Mouse (Mus musculus) neural tube, embryonic 15.5 days (tissue): Measurements from ENCODE around the gene Vax2. TPM values are rescaled to one million over a fixed set of nuclear protein-coding genes. Genes with fewer than 3 reads are reported as not detected.
A peak's percentile ranks its signal among the peaks of the same experiment; 100 is the strongest.

Source experiments
- ATAC-seq: fragments of 200-750 bp; cut with Nextera tagmentation; 2 replicates; pipeline ENCODE4 v1.8.0; 2017; ENCODE audit warnings: mild to moderate bottlenecking, moderate TSS enrichment, moderate library complexity; ENCODE audit not compliant: low FRiP score
- H3K27ac ChIP-seq: fragments of 300-500 bp; sonication (generic); replicated peaks from 2 replicates; pipeline ENCODE4 v1.5.1; 2015; ENCODE audit warnings: mild to moderate bottlenecking, inconsistent platforms
- H3K27me3 ChIP-seq: fragments of 300-500 bp; sonication (generic); replicated peaks from 2 replicates; pipeline ENCODE4 v1.6.1; 2015; ENCODE audit warnings: inconsistent platforms
- H3K36me3 ChIP-seq: fragments of 300-500 bp; sonication (generic); 2 replicates; pipeline ENCODE4 v1.6.1; 2015; ENCODE audit warnings: inconsistent platforms
- H3K4me1 ChIP-seq: fragments of 300-500 bp; sonication (generic); 2 replicates; pipeline ENCODE4 v1.6.1; 2015; ENCODE audit warnings: inconsistent platforms
- H3K4me2 ChIP-seq: fragments of 300-500 bp; sonication (generic); 2 replicates; pipeline ENCODE4 v1.6.1; 2015; ENCODE audit warnings: inconsistent platforms, mild to moderate bottlenecking, moderate library complexity
- H3K4me3 ChIP-seq: fragments of 300-500 bp; sonication (generic); replicated peaks from 2 replicates; pipeline ENCODE4 v1.5.1; 2015; ENCODE audit warnings: mild to moderate bottlenecking, inconsistent platforms
- H3K9ac ChIP-seq: fragments of 300-500 bp; sonication (generic); replicated peaks from 2 replicates; pipeline ENCODE4 v1.6.1; 2015; ENCODE audit warnings: mild to moderate bottlenecking, inconsistent platforms
- H3K9me3 ChIP-seq: fragments of 300-500 bp; sonication (generic); replicated peaks from 2 replicates; pipeline ENCODE4 v1.6.1; 2016; ENCODE audit warnings: inconsistent platforms
- WGBS: fragments of 180-500 bp; shearing (Covaris S2); methylation state at CpG from one replicate; pipeline ENCODE4 v1.1.7; 2015; ENCODE audit warnings: mixed read lengths; 5-methylcytosine and 5-hydroxymethylcytosine counted together
- polyA plus RNA-seq: library from polyadenylated mRNA; unstranded; fragments of >200 nt; fragmentation: Nextera tagmentation; extraction: Ambion mirVana; gene quantifications from 2 replicates; pipeline ENCODE4 v1.2.1, GENCODE M21; 2015

The Vax2 gene
- polyA plus RNA-seq, result not detected in 2 replicates

- peak within 1 kb of the TSS; percentile 27 for H3K4me3 ChIP-seq
- peak; percentile 60; the same call in 1 of the 2 replicates for ATAC-seq
- WGBS, result under 1% methylated on average over 46 of the region's 46 CpGs
- H3K27me3 ChIP-seq, result peaks cover 98% of the 10 kb centered on the region
- H3K9me3 ChIP-seq, result no peaks in the 10 kb centered on the region
- no peaks in the 10 kb centered on the region for H3K36me3 ChIP-seq
- H3K4me1 ChIP-seq, result peaks cover 19% of the 10 kb centered on the region
- no peak within 1 kb of the TSS for H3K9ac ChIP-seq
- no peak within 1 kb of the TSS for H3K27ac ChIP-seq
- peak within 1 kb of the TSS; percentile 56 for H3K4me2 ChIP-seq
These were observed at the start of gene Vax2 for GRCm38 (mm10) chr6:83711067-83711675. Vax2 (plus strand) TSS chr6:83711264.

- Histone ChIP-seq H3K27ac (no peak overlapping the region), H3K27me3 (no peaks in the 10 kb centered on the region), H3K4me2 (no peak overlapping the region), H3K4me1 (no peaks in the 10 kb centered on the region), H3K4me3 (no peak overlapping the region), H3K36me3 (no peaks in the 10 kb centered on the region), H3K9me3 (no peaks in the 10 kb centered on the region), H3K9ac (no peak overlapping the region)
- 89% methylated on average over 2 of the region's 2 CpGs for WGBS
- no peak for ATAC-seq
These were observed 46.1 kb upstream of the Vax2 start for GRCm38 (mm10) chr6:83665009-83665408.

DNA sequence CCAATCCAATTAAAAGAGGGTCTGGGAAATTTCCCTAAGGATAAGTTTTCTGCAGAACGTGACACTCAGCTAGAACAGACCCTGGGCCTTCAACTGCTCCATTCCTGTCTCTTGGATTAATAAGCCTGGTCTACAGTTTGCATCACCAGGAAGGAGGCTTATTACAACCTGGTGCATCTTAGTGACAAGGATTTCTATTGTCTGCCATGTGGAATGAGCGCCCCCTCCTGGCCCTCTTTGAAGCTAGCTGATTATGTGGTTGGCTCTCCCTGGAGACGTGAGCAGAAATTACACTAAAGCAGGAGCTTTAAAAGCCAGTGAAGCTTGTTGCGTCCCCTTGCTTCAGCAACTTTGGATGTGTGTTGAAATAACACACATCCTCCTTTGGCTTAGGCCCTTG is 37.7 kb upstream of the Vax2 start:
- Histone ChIP-seq H3K4me2 (no peak overlapping the region), H3K36me3 (no peaks in the 10 kb centered on the region), H3K9me3 (no peaks in the 10 kb centered on the region), H3K27ac (no peak overlapping the region), H3K4me1 (no peaks in the 10 kb centered on the region; the same call in 1 of the 2 replicates), H3K9ac (no peak overlapping the region), H3K27me3 (peaks cover 14% of the 10 kb centered on the region), H3K4me3 (no peak overlapping the region)
- 6% methylated on average over 4 of the region's 4 CpGs for WGBS
- no peak for ATAC-seq

DNA sequence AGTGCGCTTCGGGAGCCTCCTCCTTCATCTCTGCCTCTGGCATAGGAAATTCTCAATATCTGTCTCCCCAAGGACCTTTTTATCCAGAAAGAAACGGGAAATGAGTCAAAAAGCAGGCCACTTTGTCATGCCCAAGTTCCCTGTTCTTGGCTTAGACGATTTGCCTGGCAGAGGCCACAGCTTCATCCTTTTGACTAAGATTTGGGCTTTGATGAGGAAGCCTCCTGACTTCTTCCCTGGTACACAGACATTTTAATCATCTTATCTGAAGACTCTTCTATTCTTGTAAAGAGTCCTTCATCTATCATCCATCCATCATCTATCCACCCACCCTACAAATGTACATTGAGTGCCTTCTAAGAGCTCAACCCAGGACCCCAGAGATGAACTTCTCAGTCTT is 33.3 kb upstream of the Vax2 start, which contains the start of gene Cd207:
Gene Cd207, minus strand, starts transcription at position 101 of the 400 bp plus-strand sequence.
- H3K36me3 ChIP-seq, result no peaks in the 10 kb centered on the region
- H3K27me3 ChIP-seq, result peaks cover 20% of the 10 kb centered on the region
- no peaks in the 10 kb centered on the region; the same call in 1 of the 2 replicates for H3K4me1 ChIP-seq
- H3K9me3 ChIP-seq, result no peaks in the 10 kb centered on the region
- H3K27ac ChIP-seq, result no peak within 1 kb of the TSS
- H3K4me3 ChIP-seq, result no peak within 1 kb of the TSS
- WGBS, result 74% methylated on average over 4 of the region's 4 CpGs
- no peak within 1 kb of the TSS for H3K4me2 ChIP-seq
- no peak within 1 kb of the TSS for H3K9ac ChIP-seq
- ATAC-seq, result no peak

- no peak overlapping the region for H3K4me2 ChIP-seq
- WGBS, result 82% methylated on average over 4 of the region's 4 CpGs
- no peak overlapping the region for H3K9ac ChIP-seq
- no peak overlapping the region for H3K4me3 ChIP-seq
- ATAC-seq, result no peak
- H3K27ac ChIP-seq, result no peak overlapping the region
- H3K27me3 ChIP-seq, result peaks cover 75% of the 10 kb centered on the region
- H3K9me3 ChIP-seq, result no peaks in the 10 kb centered on the region
- H3K4me1 ChIP-seq, result peaks cover 8% of the 10 kb centered on the region
- no peaks in the 10 kb centered on the region for H3K36me3 ChIP-seq
These were observed 21.7 kb upstream of the Vax2 start for GRCm38 (mm10) chr6:83689374-83689773.

- Histone ChIP-seq H3K27me3 (peaks cover 84% of the 10 kb centered on the region), H3K4me2 (no peak overlapping the region)
- WGBS, result 20% methylated on average over 4 of the region's 5 CpGs
These were observed 20.8 kb upstream of the Vax2 start for GRCm38 (mm10) chr6:83690277-83690676.

DNA sequence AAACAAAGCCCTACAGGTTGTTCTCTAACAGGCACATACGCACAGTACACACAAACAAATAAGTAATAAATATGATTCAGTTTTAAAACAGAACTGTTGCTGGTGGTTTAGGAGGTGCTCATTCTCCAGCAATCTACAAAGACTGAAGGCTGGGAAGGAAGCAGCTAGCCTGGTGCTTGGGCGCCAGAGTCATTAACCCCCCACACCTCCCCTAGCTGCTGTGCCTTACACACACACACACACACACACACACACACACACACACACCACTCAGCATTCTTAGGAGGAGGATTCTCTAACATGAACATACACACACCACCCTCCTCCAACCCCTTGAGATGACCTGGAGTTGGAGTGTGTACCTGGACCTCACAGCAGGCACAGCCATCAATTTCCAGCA is 20.1 kb upstream of the Vax2 start:
- no peak overlapping the region for H3K27ac ChIP-seq
- no peak overlapping the region for H3K4me3 ChIP-seq
- no peak for ATAC-seq
- H3K9ac ChIP-seq, result no peak overlapping the region
- peaks cover 85% of the 10 kb centered on the region for H3K27me3 ChIP-seq
- no peak overlapping the region for H3K4me2 ChIP-seq
- WGBS, result 66% methylated on average over 2 of the region's 2 CpGs
- H3K9me3 ChIP-seq, result no peaks in the 10 kb centered on the region
- H3K36me3 ChIP-seq, result no peaks in the 10 kb centered on the region
- peaks cover 8% of the 10 kb centered on the region for H3K4me1 ChIP-seq

More at GRCm38 (mm10) chr6:83690277-83690676, 20.8 kb upstream of the Vax2 start:
- H3K4me1 ChIP-seq, result peaks cover 8% of the 10 kb centered on the region
- no peak for ATAC-seq
- H3K9ac ChIP-seq, result no peak overlapping the region
- H3K9me3 ChIP-seq, result no peaks in the 10 kb centered on the region
- no peak overlapping the region for H3K4me3 ChIP-seq
- H3K36me3 ChIP-seq, result no peaks in the 10 kb centered on the region
- H3K27ac ChIP-seq, result no peak overlapping the region

DNA sequence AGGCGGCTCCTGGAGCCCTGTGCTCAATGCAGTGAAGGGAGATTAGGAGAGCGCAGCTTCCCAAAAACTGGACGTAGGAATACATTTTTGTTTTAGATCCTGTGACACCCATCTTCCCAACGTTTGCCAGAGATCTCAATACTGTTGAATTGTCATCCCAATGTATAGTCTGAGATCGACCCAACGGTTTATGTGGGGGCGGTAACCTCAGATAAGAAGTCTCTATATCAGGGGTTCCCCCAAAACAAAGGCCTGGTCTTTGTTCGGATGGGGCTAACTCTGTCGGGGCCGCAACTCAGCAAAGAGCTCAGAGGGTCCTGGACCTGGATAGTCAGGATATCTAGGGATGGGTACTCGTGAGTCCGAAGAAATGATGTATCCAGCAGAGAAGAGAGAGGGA is 18.1 kb upstream of the Vax2 start:
- H3K27me3 ChIP-seq, result peaks cover 92% of the 10 kb centered on the region
- no peaks in the 10 kb centered on the region for H3K9me3 ChIP-seq
- H3K9ac ChIP-seq, result no peak overlapping the region
- no peak overlapping the region for H3K27ac ChIP-seq
- H3K4me2 ChIP-seq, result no peak overlapping the region
- H3K36me3 ChIP-seq, result no peaks in the 10 kb centered on the region
- peaks cover 8% of the 10 kb centered on the region for H3K4me1 ChIP-seq
- WGBS, result 2% methylated on average over 12 of the region's 12 CpGs
- no peak for ATAC-seq
- H3K4me3 ChIP-seq, result no peak overlapping the region

DNA sequence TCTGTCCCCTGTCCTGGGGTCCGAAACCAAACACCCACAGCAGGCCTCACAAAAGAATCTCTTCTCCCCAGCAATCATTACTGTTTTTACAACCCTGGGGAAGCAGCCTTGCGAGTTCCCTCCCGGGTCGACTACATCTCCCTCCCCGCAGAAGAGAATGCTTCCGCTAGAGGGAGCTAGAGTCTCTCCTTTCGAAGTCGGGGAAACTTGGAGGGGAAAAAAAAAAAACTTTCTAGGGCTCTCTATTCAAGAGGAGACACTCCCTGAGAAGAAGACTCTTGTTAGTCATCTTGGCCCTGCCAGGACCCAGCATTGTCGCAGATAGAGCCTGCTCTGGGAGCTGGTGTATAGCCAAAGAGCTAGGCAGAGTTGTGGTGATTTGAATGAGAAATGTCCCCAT is 17.2 kb upstream of the Vax2 start:
- Histone ChIP-seq H3K4me2 (no peak overlapping the region), H3K27me3 (peaks cover 96% of the 10 kb centered on the region), H3K9me3 (no peaks in the 10 kb centered on the region), H3K36me3 (no peaks in the 10 kb centered on the region), H3K9ac (no peak overlapping the region), H3K4me1 (peaks cover 8% of the 10 kb centered on the region), H3K4me3 (no peak overlapping the region), H3K27ac (no peak overlapping the region)
- WGBS, result under 1% methylated on average over 9 of the region's 9 CpGs
- no peak for ATAC-seq

DNA sequence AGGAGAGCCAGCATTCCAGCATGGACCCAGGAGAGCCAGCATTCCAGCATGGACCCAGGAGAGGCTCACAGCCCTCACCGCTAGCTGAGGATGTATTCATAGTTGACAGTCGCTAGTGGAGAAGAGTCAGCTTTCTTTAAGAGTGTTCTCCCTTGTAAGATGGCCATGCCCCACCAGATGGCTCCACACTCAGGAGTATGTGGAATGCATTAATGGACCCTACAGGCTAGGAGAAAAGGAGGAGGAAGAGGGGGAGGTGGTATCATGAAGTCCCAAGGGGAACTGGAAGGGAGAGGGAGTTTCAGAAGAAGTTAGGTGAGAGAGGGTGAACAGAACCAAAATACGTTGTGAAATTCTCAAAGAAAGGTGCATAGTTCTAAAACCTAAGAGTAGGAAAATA is 15.3 kb upstream of the Vax2 start:
- H3K36me3 ChIP-seq, result no peaks in the 10 kb centered on the region
- no peak overlapping the region for H3K27ac ChIP-seq
- 5% methylated on average over 3 of the region's 3 CpGs for WGBS

DNA sequence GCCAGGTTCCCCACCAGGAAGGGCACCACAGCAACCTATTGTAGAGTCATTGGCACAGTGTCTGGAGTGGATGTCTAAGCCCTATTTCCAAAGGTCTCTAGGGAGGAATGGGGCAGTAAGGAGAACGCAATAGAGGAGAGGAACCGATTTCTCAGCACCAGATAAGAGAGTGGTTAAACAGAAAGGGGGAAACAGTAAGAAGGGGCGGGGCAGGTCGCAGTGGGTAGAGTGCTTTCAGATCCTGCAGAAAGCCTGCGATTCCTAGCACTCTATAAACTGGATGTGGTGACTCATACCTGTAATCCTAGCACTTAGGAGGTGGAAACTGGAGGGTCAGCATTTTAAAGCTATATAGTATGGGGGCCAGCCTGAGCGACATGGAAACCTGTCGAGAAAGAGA is 14.4 kb upstream of the Vax2 start:
- 2% methylated on average over 7 of the region's 7 CpGs for WGBS
- peaks cover 95% of the 10 kb centered on the region for H3K27me3 ChIP-seq
- H3K4me3 ChIP-seq, result no peak overlapping the region
- H3K4me2 ChIP-seq, result no peak overlapping the region
- H3K36me3 ChIP-seq, result no peaks in the 10 kb centered on the region
- H3K4me1 ChIP-seq, result peaks cover 8% of the 10 kb centered on the region
- no peak for ATAC-seq
- no peak overlapping the region for H3K27ac ChIP-seq
- no peak overlapping the region for H3K9ac ChIP-seq
- H3K9me3 ChIP-seq, result no peaks in the 10 kb centered on the region

More for the DNA sequence above, 15.3 kb upstream of the Vax2 start:
- no peak overlapping the region for H3K9ac ChIP-seq
- H3K4me1 ChIP-seq, result peaks cover 8% of the 10 kb centered on the region
- no peak overlapping the region for H3K4me3 ChIP-seq
- no peak for ATAC-seq
- no peaks in the 10 kb centered on the region for H3K9me3 ChIP-seq
- no peak overlapping the region for H3K4me2 ChIP-seq
- H3K27me3 ChIP-seq, result peaks cover 97% of the 10 kb centered on the region

- peaks cover 12% of the 10 kb centered on the region for H3K4me1 ChIP-seq
- no peaks in the 10 kb centered on the region for H3K36me3 ChIP-seq
These were observed 13.1 kb upstream of the Vax2 start for GRCm38 (mm10) chr6:83697932-83698331.

More at GRCm38 (mm10) chr6:83697932-83698331, 13.1 kb upstream of the Vax2 start:
- no peak overlapping the region for H3K4me3 ChIP-seq
- H3K4me2 ChIP-seq, result no peak overlapping the region
- no peaks in the 10 kb centered on the region for H3K9me3 ChIP-seq
- H3K27me3 ChIP-seq, result peaks cover 94% of the 10 kb centered on the region
- H3K27ac ChIP-seq, result no peak overlapping the region
- no peak overlapping the region for H3K9ac ChIP-seq
- 3% methylated on average over 8 of the region's 8 CpGs for WGBS
- no peak for ATAC-seq
